Mouse (Mus musculus): ENCODE data around the gene Loxl4. TPM values are rescaled to one million over a fixed set of nuclear protein-coding genes. Genes with fewer than 3 reads are reported as not detected.

Loxl4 gene
- total and polyA plus RNA-seq, 3 experiments: 0.19 TPM; not detected in 2

DNA sequence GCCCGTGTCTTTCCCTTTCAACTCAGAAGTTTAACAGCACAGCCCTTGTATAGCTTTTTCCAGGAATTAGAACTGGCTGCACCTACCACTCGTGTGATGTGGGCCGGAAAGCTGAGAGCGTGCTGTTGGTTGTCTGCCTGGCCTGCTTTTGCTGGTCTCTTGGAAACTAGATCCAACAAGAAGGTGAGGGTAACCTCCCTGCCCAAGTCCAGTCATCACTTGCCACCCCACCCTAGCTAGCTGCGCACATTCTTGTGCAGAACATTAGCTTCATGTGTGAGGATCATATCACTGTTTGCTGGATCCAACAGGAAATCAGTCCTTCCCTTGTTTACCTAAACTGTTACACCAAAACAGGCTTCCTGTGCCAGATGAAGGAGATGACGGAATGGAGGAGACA lies 19.2 kb downstream of the Loxl4 start:
- no peak for DNase-seq (ENCODE audit: extremely low read depth)
- Histone ChIP-seq H3K9me3 (replicated peaks; ENCODE audit: low read length) (no peaks in the 10 kb centered on the region), H3K36me3 (replicated peaks in 1 of 2; ENCODE audit: control insufficient read depth in 1 of 2, insufficient read depth in 1 of 2, low read length in 1 of 2) (peaks cover 19 to 65% of the 10 kb centered on the region in 2 experiments), H3K9ac (ENCODE audit: insufficient read depth, low read depth) (no peak overlapping the region), H3K4me2 (ENCODE audit: insufficient read depth, low read depth, poor library complexity, severe bottlenecking) (no peak overlapping the region), H3K4me3 (replicated peaks in 1 of 3; ENCODE audit: low read depth in 2 of 3, low read length in 2 of 3, poor library complexity in 1 of 3) (no peak overlapping the region), H3K79me2 (replicated peaks; ENCODE audit: control insufficient read depth, extremely low read depth, insufficient read depth, poor library complexity, severe bottlenecking) (no peaks in the 10 kb centered on the region), H3K27me3 (replicated peaks) (no peaks in the 10 kb centered on the region), H3K27ac (ENCODE audit: insufficient read depth, low read depth) (no peak overlapping the region), H3K4me1 (ENCODE audit: control insufficient read depth in 1 of 2, insufficient read depth in 2 of 2) (0 out of 4 replicates have a peak, but pooled peaks cover 0 to 3% of the 10 kb centered on the region in 2 experiments)
- dilution Hi-C loops (cut with MboI; ENCODE audit: extremely low pct_ligation_motif_present, extremely low pct_unique_long_range_greater_than_20kb, low sequenced_read_pairs) (no loop called here), in situ Hi-C loops (cut with MboI; ENCODE audit: low pct_ligation_motif_present, low pct_unique_long_range_greater_than_20kb, low sequenced_read_pairs) (no loop called here)
- TF ChIP-seq ELF1 (IDR thresholded peaks at IDR 0.05; ENCODE audit: low read depth, low read length): no peak
- TF ChIP-seq MEF2A (IDR thresholded peaks at IDR 0.05; ENCODE audit: borderline replicate concordance, low read depth, low read length): no peak
- no peak for TF ChIP-seq USF2 (conservative IDR thresholded peaks at IDR 0.05; ENCODE audit: low read depth, low read length)
- TF ChIP-seq BHLHE40 (IDR thresholded peaks at IDR 0.05; ENCODE audit: low read depth, low read length): no peak
- TF ChIP-seq ZMIZ1 (IDR thresholded peaks at IDR 0.05; ENCODE audit: low read depth, low read length): no peak
- TF ChIP-seq GABPA (IDR thresholded peaks at IDR 0.05; ENCODE audit: insufficient replicate concordance, low read depth, low read length): no peak
- TF ChIP-seq PAX5 (IDR thresholded peaks at IDR 0.05; ENCODE audit: low read length): no peak
- no peak for TF ChIP-seq NELFE (IDR thresholded peaks at IDR 0.05; ENCODE audit: low read depth, low read length)
- no peak for TF ChIP-seq MAZ (IDR thresholded peaks at IDR 0.05; ENCODE audit: low read depth, low read length)
- no peak for TF ChIP-seq UBTF (IDR thresholded peaks at IDR 0.05; ENCODE audit: low read depth, low read length)
- no peak for TF ChIP-seq ZC3H11A (IDR thresholded peaks at IDR 0.05; ENCODE audit: low read depth, low read length)
- TF ChIP-seq SMC3 (IDR thresholded peaks at IDR 0.05; ENCODE audit: low read depth, low read length): no peak
- no peak for TF ChIP-seq MAX (IDR thresholded peaks at IDR 0.05; ENCODE audit: low read length)
- TF ChIP-seq HCFC1 (IDR thresholded peaks at IDR 0.05; ENCODE audit: low read depth, low read length): no peak

- TF ChIP-seq POLR2A (IDR thresholded peaks at IDR 0.05; ENCODE audit: low read depth, low read length): no peak
- no peak for TF ChIP-seq CHD2 (IDR thresholded peaks at IDR 0.05; ENCODE audit: low read length)
- no peak for TF ChIP-seq ELF1 (IDR thresholded peaks at IDR 0.05; ENCODE audit: low read depth, low read length)
- TF ChIP-seq ZKSCAN1 (IDR thresholded peaks at IDR 0.05; ENCODE audit: borderline replicate concordance, low read depth, low read length): no peak
- TF ChIP-seq MAFK (IDR thresholded peaks at IDR 0.05; ENCODE audit: insufficient replicate concordance, low read length): no peak
- no peak for TF ChIP-seq POLR2AphosphoS2 (IDR thresholded peaks at IDR 0.05; ENCODE audit: low read depth, low read length)
- TF ChIP-seq JUND (conservative IDR thresholded peaks at IDR 0.05; ENCODE audit: low read depth, low read length): no peak
- no peak for TF ChIP-seq MEF2A (IDR thresholded peaks at IDR 0.05; ENCODE audit: borderline replicate concordance, low read depth, low read length)
- TF ChIP-seq SMC3 (IDR thresholded peaks at IDR 0.05; ENCODE audit: low read depth, low read length): no peak
- no peak for TF ChIP-seq CTCF (conservative IDR thresholded peaks at IDR 0.05 in 1 of 2, IDR thresholded peaks at IDR 0.05 in 1 of 2; ENCODE audit: low read depth in 2 of 2, low read length in 2 of 2)
- Histone ChIP-seq H3K36me3 (replicated peaks in 1 of 2; ENCODE audit: control insufficient read depth in 1 of 2, insufficient read depth in 1 of 2, low read length in 1 of 2) (peaks cover 24 to 69% of the 10 kb centered on the region in 2 experiments), H3K9me3 (replicated peaks; ENCODE audit: low read length) (no peaks in the 10 kb centered on the region), H3K9ac (ENCODE audit: insufficient read depth, low read depth) (no peak overlapping the region), H3K4me1 (ENCODE audit: control insufficient read depth in 1 of 2, insufficient read depth in 2 of 2) (peaks cover 3 to 6% of the 10 kb centered on the region in 2 experiments; a peak in 1 of 4 replicates), H3K79me2 (replicated peaks; ENCODE audit: control insufficient read depth, extremely low read depth, insufficient read depth, poor library complexity, severe bottlenecking) (no peaks in the 10 kb centered on the region), H3K27ac (ENCODE audit: insufficient read depth, low read depth) (no peak overlapping the region), H3K27me3 (replicated peaks) (no peaks in the 10 kb centered on the region), H3K4me2 (ENCODE audit: insufficient read depth, low read depth, poor library complexity, severe bottlenecking) (no peak overlapping the region), H3K4me3 (replicated peaks in 1 of 3; ENCODE audit: low read depth in 2 of 3, low read length in 2 of 3, poor library complexity in 1 of 3) (no peak overlapping the region)
- in situ Hi-C loops (cut with MboI; ENCODE audit: low pct_ligation_motif_present, low pct_unique_long_range_greater_than_20kb, low sequenced_read_pairs) (no loop called here), dilution Hi-C loops (cut with MboI; ENCODE audit: extremely low pct_ligation_motif_present, extremely low pct_unique_long_range_greater_than_20kb, low sequenced_read_pairs) (no loop called here)
- no peak for DNase-seq (ENCODE audit: extremely low read depth)
Measured at GRCm38 (mm10) chr19:42591534-42591933, 21.1 kb downstream of the Loxl4 start.
